Mouse (Mus musculus) heart, postnatal 14 days (tissue): Measurements from ENCODE around the gene Gm12569. TPM values are rescaled to one million over a fixed set of nuclear protein-coding genes. Genes with fewer than 3 reads are reported as not detected.

Experiments used
- DNase-seq, 2 experiments: peaks; one replicate each; pipeline ENCODE4 v3.0.0; 2021 to 2022
- intact Hi-C: fragments of 180-260 bp; cut with DNase I; formaldehyde crosslinking; loops from one replicate; pipeline ENCODE4 v1.15.1; 2025
- long read RNA-seq, 2 experiments: library from polyadenylated mRNA; stranded (forward); transcript quantifications; one replicate each; pipeline ENCODE4 v2.0.0; 2021
- total RNA-seq, 2 experiments: library from RNA; stranded (reverse); gene quantifications; 2 replicates each; pipeline ENCODE4 v1.2.3; 2021

The Gm12569 gene
- not detected for total RNA-seq
- long read RNA-seq, experiment 1 = 0 reads
- long read RNA-seq, experiment 2 = 0 reads

DNA sequence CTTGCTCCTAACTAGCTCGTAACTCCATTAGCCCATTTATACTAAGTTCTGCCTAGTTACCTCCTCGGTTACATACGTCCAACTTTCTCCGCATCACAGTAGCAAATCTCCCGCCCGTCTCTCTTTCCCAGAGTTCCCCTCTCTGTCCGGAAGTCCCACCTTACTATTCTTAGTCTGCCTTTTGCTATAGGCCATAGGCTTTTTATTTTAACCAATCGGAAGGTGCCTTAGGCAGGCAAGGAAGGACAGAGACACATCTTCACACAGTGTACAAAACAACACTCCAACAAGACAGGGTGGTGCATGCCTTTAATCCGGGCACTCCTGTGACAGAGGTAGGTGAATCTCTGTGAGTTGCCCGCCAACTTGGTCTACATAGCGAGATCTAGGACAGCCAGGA, at the start of gene Gm12569:
Gene Gm12569, plus strand, starts transcription at position 166 of the 400 bp plus-strand sequence.
- intact Hi-C loops = no loop called here
- DNase-seq = no peak

DNA sequence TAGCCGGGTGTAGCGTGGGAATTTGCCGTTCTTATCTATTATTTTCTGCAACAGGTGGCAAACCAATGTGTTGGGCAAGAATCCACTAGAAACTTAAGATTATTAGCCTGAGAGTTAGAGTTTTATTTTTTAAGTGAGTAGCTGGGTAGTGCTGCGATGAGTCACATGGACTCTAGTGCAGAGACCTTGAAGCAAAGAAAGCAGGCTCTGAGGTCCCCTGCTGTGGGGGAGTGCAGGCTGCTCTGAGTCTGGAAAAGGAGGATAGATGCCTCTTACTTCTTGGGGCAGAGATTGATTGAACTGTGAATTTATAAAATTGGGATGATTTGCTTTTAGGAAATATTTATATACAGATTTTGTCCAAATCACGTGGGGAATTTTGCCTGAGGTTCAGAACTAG, 17.5 kb upstream of the Gm12569 start:
- no peak for DNase-seq
- intact Hi-C loops = no loop called here

DNA sequence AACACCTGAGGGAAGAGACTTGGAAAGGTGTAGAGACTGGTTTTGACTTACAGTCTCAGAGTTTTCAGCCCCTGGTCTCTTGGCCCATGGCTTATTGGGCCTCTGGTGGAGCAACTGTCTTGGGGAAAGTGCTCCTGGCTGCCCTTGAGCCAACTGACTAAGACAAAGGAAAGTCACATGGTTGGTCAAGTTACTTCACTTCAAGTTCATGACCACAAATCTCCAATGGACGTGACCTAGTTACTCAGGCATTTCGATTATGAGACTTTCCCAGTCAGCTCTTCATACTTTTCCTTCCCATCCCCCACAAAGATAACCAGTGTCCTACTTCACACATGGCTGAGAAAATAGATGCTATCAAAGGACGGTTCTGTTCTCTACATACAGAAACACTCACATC, 12.5 kb upstream of the Gm12569 start:
- DNase-seq = no peak
- intact Hi-C loops = no loop called here

DNA sequence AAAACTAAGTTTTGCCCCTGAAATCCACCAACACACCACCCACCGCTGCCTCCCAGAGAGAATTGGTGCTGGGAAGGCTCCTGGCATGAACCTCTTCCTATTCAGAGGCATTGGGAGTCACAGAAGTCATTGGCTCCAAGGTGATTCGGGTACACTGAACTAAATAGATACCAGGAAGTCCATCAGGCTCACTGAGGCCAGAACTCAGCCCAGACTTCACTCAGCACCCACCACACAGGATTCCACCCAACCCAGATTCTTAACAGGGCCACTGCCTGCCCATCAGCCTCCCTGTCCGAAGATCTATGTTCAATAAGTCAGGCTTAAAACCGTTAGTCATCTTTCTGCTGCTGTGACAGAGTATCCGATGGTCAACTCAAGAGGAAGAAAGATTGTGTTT, 8.8 kb upstream of the Gm12569 start:
- intact Hi-C loops = no loop called here
- DNase-seq = no peak

DNA sequence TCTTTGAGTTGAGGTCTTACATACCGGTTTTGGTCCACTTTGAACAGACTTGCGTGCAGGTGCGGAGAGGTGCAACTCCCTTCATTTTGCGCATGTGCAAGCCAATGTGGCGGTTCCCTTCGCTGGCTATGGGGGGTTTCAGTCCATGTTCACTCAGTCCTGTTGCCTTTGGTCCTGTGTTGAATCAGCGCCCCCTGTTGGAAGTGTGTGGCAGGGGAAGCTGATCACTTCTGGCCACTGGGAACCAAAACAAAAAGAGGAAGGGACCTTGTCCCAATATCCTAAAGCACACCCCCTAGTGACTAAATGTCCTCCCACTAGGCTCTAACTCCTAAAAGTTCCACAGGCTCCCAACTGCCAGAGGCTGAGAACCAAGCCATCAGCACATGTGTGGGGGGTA, 6.3 kb upstream of the Gm12569 start:
- DNase-seq = no peak
- intact Hi-C loops = no loop called here

DNA sequence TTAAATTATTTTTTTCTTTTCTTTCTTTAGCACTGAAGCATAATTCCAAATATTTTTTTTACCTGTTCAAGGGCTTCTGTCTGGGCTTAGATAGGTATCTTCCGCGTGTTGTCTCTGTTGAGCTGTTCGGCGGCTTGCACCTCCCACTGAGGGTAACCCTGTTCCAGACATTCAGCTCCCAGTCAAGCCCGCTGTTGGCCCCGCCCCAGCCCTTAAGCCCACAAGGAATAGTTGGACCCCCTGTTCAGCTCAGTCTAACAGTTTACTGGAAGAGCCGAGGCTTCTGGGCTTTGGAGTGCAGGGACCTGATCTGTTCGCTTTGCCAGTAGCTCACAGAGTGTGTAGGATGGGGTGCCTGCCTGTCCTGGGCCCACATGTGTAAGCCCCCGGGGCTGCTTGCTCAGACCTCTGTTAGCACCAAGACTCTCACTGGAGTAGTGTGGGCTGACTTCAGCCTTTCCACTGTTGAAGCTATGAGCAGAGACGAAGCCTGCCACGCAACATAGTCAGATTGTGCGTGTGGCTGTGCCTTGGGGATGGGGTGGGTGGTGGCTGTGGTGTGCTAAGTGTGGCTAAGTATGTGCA, 785 bp upstream of the Gm12569 start:
- intact Hi-C loops = no loop called here
- no peak for DNase-seq

DNA sequence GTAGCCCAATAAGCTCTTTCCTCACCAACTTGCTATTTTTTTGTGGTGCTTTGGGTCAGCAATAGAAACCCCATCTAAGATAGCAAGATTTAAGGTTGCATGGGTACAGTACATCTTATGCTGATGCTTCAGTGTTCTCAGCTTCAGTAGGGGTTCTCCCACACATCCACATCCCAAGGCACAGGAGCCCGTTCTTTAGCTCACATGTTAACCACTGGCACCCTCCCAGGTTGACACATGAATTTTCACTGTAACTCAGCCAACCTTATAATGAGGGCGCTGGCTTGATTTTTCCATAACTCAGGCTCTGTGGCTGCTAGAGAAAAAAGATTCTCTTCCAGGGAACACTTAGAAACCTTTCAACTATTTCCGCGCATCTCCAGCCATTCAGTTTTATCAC, 6.8 kb downstream of the Gm12569 start:
- intact Hi-C loops = no loop called here
- DNase-seq = no peak

DNA sequence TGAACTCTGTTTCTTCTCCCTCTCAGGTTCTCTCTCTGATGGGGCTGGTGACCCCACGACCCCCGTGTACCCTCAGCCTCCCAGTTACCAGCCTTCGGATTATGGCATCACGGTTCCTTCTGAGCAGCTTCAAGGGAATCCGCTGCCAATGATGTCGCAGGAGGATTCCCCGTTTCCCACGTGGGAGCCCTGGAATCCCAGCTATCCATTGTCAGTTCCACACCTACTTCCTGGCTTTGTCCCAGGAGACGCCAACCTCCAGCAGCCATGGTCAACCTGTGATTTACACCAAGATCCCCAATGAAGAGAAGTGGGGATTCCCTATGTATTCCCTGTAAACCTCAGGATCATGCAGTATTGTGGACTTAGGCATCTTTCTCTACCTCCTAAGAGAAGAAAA, 14.4 kb downstream of the Gm12569 start:
- intact Hi-C loops = no loop called here
- DNase-seq = no peak

DNA sequence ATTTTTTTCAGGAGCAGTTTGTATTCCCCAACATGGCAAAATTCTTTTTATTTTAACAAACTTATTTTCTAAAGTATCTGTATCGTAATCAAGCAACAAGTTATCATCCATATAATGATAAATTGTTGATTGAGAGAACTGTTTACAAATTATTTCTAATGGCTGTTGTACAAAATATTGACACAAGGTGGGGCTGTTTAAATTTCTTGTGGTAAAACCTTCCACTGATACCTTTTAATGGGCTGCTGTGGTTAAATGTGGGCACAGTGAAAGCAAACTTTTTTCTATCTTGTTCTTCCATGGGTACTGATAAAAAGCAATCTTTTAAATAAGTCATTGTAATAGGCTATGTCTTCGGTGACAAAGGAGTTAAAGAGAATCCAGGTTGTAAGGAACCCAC, 22.6 kb downstream of the Gm12569 start:
- intact Hi-C loops = no loop called here
- no peak for DNase-seq

DNA sequence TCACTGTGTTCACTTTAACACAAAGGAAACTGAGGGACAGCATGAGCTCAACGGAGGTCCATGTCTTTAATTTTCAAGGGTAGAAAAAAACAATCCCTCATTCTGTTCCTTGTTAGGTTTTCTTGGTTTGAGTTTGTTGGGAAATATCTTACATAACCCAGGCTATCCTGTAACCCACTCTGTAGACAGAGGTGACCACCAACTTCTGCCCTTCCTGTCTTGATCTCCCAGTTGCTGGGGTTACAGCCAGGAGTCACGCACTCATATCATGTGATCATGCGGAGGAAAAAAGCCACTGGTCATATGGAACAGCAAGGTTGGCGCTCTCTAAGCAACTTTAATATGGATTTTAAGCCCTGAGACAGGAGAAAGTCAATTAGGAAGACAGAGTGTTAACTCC, 36.7 kb downstream of the Gm12569 start:
- no peak for DNase-seq
- intact Hi-C loops = no loop called here

DNA sequence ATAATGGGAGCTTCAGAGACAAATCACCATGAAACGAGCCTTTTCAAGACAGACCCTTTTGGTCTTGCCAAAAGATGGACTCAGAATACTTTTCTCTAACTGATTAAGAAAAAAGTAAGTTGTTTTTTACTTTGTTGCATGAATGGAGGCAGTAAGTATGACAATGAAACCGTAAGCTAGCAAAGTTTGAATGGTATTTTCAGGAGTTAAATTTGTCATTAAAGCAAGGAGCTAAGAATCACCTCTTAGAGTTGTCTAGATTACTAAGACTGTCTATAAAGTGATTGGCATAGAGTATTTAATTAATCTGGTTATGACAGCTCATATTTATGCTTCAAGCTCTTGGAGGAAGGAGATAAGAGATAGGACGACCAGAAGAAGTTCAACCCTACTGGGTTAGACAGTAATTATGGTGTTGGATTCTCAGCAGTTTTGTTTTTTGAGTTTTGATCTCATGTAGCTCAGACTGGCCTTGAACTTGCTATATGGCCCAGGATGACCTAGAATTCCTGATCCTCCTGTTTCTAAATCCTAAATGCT, 41.5 kb downstream of the Gm12569 start, which contains the start of gene Clk4:
Gene Clk4, plus strand, starts transcription at position 51 of the 540 bp plus-strand sequence.
- intact Hi-C loops = loop anchor here (10.0 kb wide), 1 partner anchor 327 kb away; the partner anchor contains the start of gene Zfp354b
- DNase-seq = no peak

DNA sequence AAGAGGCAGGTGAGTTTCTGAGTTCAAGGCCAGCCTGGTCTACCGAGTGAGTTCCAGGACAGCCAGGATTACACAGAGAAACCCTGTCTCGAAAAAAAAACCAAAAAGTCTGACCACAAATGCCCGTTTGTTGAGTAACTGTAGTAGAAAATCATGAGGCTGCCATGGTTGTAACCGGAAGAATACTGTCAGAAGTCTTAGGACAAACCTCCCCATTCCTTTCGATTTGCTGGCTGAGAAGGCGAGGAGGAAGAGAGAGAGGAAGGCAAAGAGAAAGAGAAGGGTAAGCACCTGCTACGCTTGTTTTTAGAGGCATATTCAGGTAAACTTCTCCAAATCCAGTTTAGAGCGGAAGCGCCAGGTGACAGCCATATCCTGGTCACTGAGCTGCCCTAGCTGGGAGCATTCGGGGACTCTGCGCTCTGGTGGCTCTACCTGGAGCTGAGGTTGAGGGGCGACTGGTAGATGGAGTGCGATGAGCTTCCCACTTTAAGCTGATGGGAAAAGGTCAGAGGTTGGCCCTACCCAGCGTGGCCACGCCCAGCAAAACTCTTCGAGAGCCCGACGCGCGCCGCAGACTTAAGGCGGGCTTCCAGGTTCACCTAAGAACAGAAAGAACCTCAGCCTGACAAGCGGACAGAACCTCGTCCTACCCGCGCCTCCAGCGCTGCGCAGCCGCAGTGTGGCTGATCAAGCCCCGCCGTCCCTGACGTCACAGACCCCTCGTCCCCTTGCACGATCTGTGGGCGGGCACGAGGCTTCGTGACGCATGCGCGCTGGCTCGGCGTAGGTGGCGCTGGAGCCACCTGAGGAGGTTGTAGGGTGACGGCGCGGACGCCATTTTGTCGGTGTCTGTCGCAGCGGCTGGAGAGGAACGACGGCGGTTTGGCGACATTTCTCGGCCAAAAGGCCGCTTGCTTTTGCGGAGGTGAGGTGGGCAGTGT, 42.3 kb downstream of the Gm12569 start, which contains the start of gene BC049762:
Gene BC049762, minus strand, starts transcription at position 705 of the 944 bp plus-strand sequence.
- intact Hi-C loops = loop anchor here (10.0 kb wide), 1 partner anchor 328 kb away; the partner anchor contains the start of gene Zfp354b
- DNase-seq = peak; percentile 99

DNA sequence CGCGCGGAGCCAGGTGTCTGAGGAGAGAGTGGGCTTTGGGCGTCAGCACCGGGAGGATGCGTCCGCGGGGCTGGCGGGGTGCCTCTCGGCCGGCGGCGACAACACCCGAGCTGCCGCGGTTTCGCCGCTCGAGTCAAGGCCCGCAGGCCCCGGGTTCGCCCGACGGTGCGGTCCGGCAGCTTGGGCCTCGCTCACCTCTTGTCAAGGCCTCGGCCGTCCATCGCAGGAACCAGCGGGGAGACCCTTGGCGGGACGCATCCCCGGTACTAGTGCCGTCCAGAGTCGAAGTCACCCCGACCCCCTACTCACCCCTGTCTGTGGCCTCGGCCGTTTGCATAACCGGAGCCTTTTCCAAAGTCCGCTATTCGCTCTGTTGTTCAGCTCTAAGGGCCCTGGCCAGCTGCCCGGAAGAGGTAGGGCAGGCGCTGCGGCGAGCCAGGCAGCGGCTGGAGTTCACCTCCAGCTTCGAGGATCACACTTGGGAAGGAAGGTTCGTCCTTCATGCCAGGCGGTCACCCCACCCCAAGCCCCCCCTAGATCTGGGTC, 43.1 kb downstream of the Gm12569 start:
- intact Hi-C loops = loop anchor here (10.0 kb wide), 1 partner anchor 329 kb away; the partner anchor contains the start of gene Zfp354b
- peak; percentile 75 to 79 for DNase-seq

DNA sequence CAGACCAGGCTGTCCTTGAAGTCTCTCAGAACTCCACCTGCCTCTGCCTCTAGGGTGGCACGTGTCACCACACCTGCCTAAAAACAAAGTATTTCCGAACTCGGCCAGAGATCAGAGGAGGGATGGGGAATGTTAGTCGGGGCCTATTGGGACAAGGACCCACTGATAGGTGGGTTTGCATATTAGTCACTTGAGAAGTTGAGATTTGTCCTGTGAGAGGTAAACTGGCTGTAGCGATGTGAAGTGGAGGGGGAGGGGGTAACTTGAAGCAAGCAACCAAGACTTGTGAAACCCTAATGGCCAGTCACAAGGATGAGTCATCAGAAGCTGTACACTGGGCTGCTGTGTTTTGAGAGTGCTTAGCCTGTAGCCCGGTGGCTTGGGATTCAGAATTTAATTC, 44.1 kb downstream of the Gm12569 start:
- peak; percentile 8 to 12 for DNase-seq
- intact Hi-C loops = loop anchor here (10.0 kb wide), 1 partner anchor 330 kb away; the partner anchor contains the start of gene Zfp354b

DNA sequence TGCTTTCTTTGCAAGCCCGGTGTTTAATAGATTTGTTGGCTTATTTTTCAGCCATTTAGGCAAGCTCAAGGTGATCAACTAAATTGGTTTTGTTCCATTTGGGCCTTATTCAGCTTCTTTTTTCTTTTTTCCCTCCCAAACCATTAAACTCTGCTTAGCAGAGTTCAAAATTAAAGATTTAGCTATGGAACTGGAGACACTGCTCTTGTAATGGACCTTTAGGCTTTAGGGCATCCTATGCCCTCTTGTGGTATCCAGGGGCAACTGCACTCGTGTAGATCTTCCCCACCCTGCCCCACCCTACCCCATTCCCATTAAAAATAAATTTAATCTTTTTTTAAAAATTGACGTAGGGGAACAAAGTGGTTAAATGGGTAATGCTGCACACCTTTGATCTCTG, 45.1 kb downstream of the Gm12569 start:
- intact Hi-C loops = loop anchor here (10.0 kb wide), 1 partner anchor 331 kb away; the partner anchor contains the start of gene Zfp354b
- peak in 1 of 2 experiments; percentile 21 for DNase-seq

DNA sequence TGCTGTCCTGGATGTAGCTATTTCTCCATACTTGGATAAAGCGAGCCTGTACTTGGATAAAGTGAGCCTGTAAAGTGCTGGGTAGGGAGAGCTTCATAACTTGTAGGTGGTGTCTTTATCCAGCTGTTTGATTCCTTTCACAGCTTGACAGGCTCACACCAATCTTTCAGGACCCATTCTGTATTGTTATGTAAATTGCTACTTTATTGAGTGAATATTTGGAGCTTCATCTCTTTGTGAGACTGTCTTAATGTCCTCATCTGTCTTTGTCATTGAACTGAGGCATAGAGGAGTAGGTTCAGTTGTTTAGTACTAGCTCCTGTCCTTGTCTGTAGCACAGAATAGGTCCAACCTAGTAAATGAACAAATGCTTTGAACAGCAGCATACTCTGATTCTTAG, 54.1 kb downstream of the Gm12569 start:
- no peak for DNase-seq
- intact Hi-C loops = no loop called here

Other genes starting within 250 kb of the Gm12569 start
- gene Olfr1377, start 238.5 kb upstream of the Gm12569 start, total RNA-seq = not detected
- not detected for gene Olfr51, start 216.9 kb upstream of the Gm12569 start, total RNA-seq
- gene Olfr54, start 206.2 kb upstream of the Gm12569 start, total RNA-seq = not detected
- gene Olfr1375, start 172.4 kb upstream of the Gm12569 start, total RNA-seq = not detected
- gene Zfp354a, start 161.2 kb upstream of the Gm12569 start, total RNA-seq = 1 to 10 TPM; 1.7 to 2.1 TPM
- 10 to 100 TPM; 47.8 to 59.2 TPM for gene Clk4, start 41.3 kb downstream of the Gm12569 start, total RNA-seq
- gene BC049762, start 42.6 kb downstream of the Gm12569 start, total RNA-seq = not detected
- 1 to 10 TPM; 1.5 to 1.7 TPM for gene Col23a1, start 69.4 kb downstream of the Gm12569 start, total RNA-seq